Mouse (Mus musculus): ENCODE measurements around the gene B3gat2.

B3gat2 gene

GRCm38 (mm10) chr1:23834819-23835218 lies 73.3 kb downstream of the B3gat2 start:
- DNase-seq: no peak

GRCm38 (mm10) chr1:23836630-23837029 lies 75.1 kb downstream of the B3gat2 start:
- DNase-seq: no peak

GRCm38 (mm10) chr1:23840924-23841323 lies 79.4 kb downstream of the B3gat2 start:
- no peak for DNase-seq

GRCm38 (mm10) chr1:23842629-23843028 lies 81.1 kb downstream of the B3gat2 start:
- no peak for DNase-seq

- no peak for DNase-seq
These were observed 82.2 kb downstream of the B3gat2 start for GRCm38 (mm10) chr1:23843790-23844189.

- no peak for DNase-seq
These were observed 83.5 kb downstream of the B3gat2 start for GRCm38 (mm10) chr1:23845007-23845406.

- DNase-seq: no peak
These were observed 84.6 kb downstream of the B3gat2 start for GRCm38 (mm10) chr1:23846044-23846680.

GRCm38 (mm10) chr1:23855623-23856022 lies 94.1 kb downstream of the B3gat2 start:
- DNase-seq: no peak

GRCm38 (mm10) chr1:23860944-23861343 lies 99.4 kb downstream of the B3gat2 start:
- DNase-seq: no peak

GRCm38 (mm10) chr1:23865566-23865965 lies 104.0 kb downstream of the B3gat2 start:
- DNase-seq: no peak

GRCm38 (mm10) chr1:23867350-23867862 lies 105.9 kb downstream of the B3gat2 start:
- DNase-seq: peak in 1 of 2 experiments; percentile 9

GRCm38 (mm10) chr1:23872194-23872593 lies 110.6 kb downstream of the B3gat2 start:
- no peak for DNase-seq

- DNase-seq: no peak
These were observed 121.1 kb downstream of the B3gat2 start for GRCm38 (mm10) chr1:23882681-23883080.

- no peak for DNase-seq
These were observed 122.6 kb downstream of the B3gat2 start for GRCm38 (mm10) chr1:23884087-23884668.

GRCm38 (mm10) chr1:23884914-23885313 lies 123.4 kb downstream of the B3gat2 start:
- DNase-seq: no peak

GRCm38 (mm10) chr1:23892072-23892471 lies 130.5 kb downstream of the B3gat2 start:
- no peak for DNase-seq
